Mouse (Mus musculus): ENCODE data around the gene Tlk2. TPM values are rescaled to one million over a fixed set of nuclear protein-coding genes. Genes with fewer than 3 reads are reported as not detected.
A peak's percentile ranks its signal among the peaks of the same experiment; 100 is the strongest.

Gene Tlk2
- polyA plus RNA-seq, 1 experiment from 2014 or later: 17.5 TPM

DNA sequence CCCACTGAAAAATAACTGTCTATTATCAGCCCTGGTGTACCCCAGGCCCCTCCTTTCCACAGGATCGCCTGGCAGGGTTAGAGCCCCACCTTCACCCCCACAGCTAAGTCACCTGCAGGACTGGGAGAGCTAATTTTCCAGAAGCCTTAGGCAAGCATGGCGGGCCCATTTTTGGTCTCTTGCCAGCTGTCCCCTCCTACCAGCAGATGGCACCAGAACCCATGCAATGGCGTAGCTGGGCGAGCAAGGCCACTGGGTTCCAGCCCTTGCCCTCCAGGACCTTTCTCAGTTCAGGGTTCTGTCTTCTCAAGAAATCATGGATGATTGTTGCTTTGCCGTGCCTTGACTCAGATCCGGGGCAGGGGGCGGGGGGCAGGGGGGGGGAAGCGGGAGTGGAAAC lies 153.9 kb downstream of the Tlk2 start:
- 0 out of 2 replicates have a peak, but pooled peaks have one; percentile 6 for ATAC-seq (replicated peaks; ENCODE audit: low FRiP score, low read depth)
- TF ChIP-seq CTCF (IDR thresholded peaks at IDR 0.05; ENCODE audit: low read depth): peak; percentile 72
- no peak overlapping the region for H3K27ac ChIP-seq
- no peaks in the 10 kb centered on the region for H3K27me3 ChIP-seq (ENCODE audit: insufficient read depth, low read length)
- DNase-seq (ENCODE audit: low spot score): peak; percentile 54
- 0 out of 2 replicates have a peak, but pooled peaks cover 3% of the 10 kb centered on the region for H3K36me3 ChIP-seq (ENCODE audit: insufficient read depth, low read length)
- H3K4me3 ChIP-seq (replicated peaks; ENCODE audit: low read depth, low read length): no peak overlapping the region
- H3K4me2 ChIP-seq (ENCODE audit: low read length): no peak overlapping the region
- no peak overlapping the region for H3K9ac ChIP-seq (ENCODE audit: low read depth, low read length)
- H3K9me3 ChIP-seq (replicated peaks; ENCODE audit: low read length): no peaks in the 10 kb centered on the region
- WGBS: 67% methylated on average over 8 of the region's 8 CpGs
- H3K4me1 ChIP-seq (replicated peaks; ENCODE audit: insufficient read depth, low read length): 0 out of 2 replicates have a peak, but pooled peaks cover 6% of the 10 kb centered on the region

Other genes starting within 250 kb of the Tlk2 start
- gene Efcab3, start 115.2 kb upstream of the Tlk2 start, polyA plus RNA-seq (2015; fragmentation: Nextera tagmentation; extraction: Ambion mirVana): not detected in 2 replicates
- 22.3 and 24.0 TPM in 2 replicates for gene Mettl2, start 52.4 kb upstream of the Tlk2 start, polyA plus RNA-seq (2015; fragmentation: Nextera tagmentation; extraction: Ambion mirVana)
- not detected in 2 replicates for gene Gm10842, start 31.9 kb upstream of the Tlk2 start, polyA plus RNA-seq (2015; fragmentation: Nextera tagmentation; extraction: Ambion mirVana)
- gene Mrc2, start 113.8 kb downstream of the Tlk2 start, polyA plus RNA-seq (2015; fragmentation: Nextera tagmentation; extraction: Ambion mirVana): 9.5 TPM in 2 replicates

Measured in kidney, postnatal 0 days (tissue).